ENCODE assay signal across 9 mouse cellular contexts in the genomic region with DNA sequence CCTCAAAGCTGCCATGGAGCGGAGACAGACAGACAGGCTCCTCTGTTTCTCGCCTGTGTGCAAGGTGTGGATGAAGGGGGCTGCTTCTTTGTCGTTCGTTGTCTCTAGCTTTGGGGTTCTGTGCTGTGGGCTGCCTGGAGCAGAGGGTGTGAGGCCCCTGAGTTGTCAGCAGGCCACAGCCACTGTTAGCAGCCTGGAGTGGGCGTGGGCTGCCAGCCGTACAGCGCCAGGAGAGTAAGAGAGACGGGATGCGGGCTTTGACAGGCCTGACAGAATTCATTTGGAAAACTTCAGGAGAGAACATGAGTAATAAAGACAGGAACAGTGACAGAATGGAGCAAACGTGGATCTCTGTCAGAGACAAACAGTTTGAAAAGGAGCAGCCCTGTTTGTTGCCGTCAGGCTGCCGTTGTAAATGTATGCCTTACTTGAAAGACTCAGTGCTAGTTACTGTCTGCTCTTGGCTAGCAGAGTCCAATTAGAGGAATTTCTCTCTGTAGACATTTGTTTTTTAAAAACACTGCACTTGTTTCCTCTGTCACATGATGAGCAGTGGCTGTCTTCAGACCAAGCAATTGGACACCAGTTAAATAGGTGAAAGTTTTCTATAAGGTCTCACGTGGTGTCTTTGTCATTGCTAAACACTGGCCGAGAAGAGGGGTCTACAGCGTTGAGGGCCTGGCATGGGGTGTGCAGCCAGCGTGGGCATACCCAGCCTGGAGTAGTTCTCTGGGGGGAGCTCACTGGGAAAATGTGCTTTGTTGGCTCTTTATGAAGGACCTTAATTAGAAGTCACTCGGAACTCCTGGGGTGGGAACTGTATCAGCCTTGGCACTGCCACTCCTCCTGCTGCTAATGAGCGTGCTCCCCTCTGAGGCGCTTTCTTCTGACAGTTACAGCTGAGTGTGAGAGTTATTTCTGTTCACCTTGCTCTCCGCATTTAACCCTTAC.
A peak's percentile ranks its signal among the peaks of the same experiment; 100 is the strongest.
DNase-seq lines count a peak whose midpoint lies in the region; ATAC-seq and TF ChIP-seq lines count a peak whose summit lies in the region.
"Had no signal": no experiment of that assay in that cellular context is flagged by ENCODE, and none has a peak within 500 bp of the region (broad histone marks: within the 10 kb centered on the region; RNA-seq: fewer than 3 reads in every experiment).

No protein-coding gene starts in this region.

- TF ChIP-seq CTCF in olfactory bulb, adult 2 months (IDR thresholded peaks at IDR 0.05; ENCODE audit: insufficient read depth, low read depth, low read length) = no peak

- peak; percentile 26 for DNase-seq in embryo, embryonic 10.5 days (ENCODE audit: low spot score)
- DNase-seq in embryo, embryonic 9.5 days (ENCODE audit: extremely low spot score) = no peak
- peak; percentile 62 to 67 for DNase-seq in right cerebral cortex, postnatal 10 days (ENCODE audit: low spot score in 2 of 2)
- DNase-seq in right cerebral cortex, adult 18-20 months = no peak
- DNase-seq in hindbrain, embryonic 14.5 days (ENCODE audit: low spot score) = peak; percentile 65
- DNase-seq in left cerebral cortex, postnatal 36 days (ENCODE audit: low spot score in 2 of 2) = no peak
- no peak for DNase-seq in urinary bladder, adult 18-20 months (ENCODE audit: low spot score in 2 of 2)

- intact Hi-C loops in left cerebral cortex, postnatal 36 days (cut with DNase I) = loop anchor here (5.0 kb wide), 1 partner anchor 56 kb away; no protein-coding TSS in a partner anchor

- no peaks in the 10 kb centered on the region for H3K36me3 ChIP-seq in hindbrain, embryonic 14.5 days (replicated peaks; ENCODE audit: control insufficient read depth, insufficient read depth)

- peak overlapping the region; percentile 6; the same call in 1 of the 2 replicates for H3K4me2 ChIP-seq in hindbrain, embryonic 14.5 days (replicated peaks)

- H3K4me1 ChIP-seq in hindbrain, embryonic 14.5 days (replicated peaks; ENCODE audit: control insufficient read depth, insufficient read depth, low read length) = peaks cover 69% of the 10 kb centered on the region
- H3K4me1 ChIP-seq in olfactory bulb, adult 2 months (ENCODE audit: control insufficient read depth, insufficient read depth, low read length) = peaks cover 40% of the 10 kb centered on the region

- H3K9me3 ChIP-seq in hindbrain, embryonic 14.5 days (ENCODE audit: control insufficient read depth, low read length) = no peaks in the 10 kb centered on the region
- H3K9me3 ChIP-seq: megakaryocyte, embryonic 14.5 days had no signal

- peak overlapping the region; percentile 80 for H3K27ac ChIP-seq in hindbrain, embryonic 14.5 days
- H3K27ac ChIP-seq in olfactory bulb, adult 2 months (ENCODE audit: insufficient read depth, low read depth, low read length) = peak overlapping the region; percentile 66

- ATAC-seq in hindbrain, embryonic 14.5 days (ENCODE audit: low FRiP score) = peak; percentile 51; the same call in 1 of the 2 replicates

- no peaks in the 10 kb centered on the region for H3K27me3 ChIP-seq in hindbrain, embryonic 14.5 days (ENCODE audit: control insufficient read depth, insufficient read depth, low read length)
- H3K27me3 ChIP-seq: megakaryocyte, embryonic 14.5 days had no signal

- H3K4me3 ChIP-seq in hindbrain, embryonic 14.5 days (replicated peaks; ENCODE audit: low read length) = no peak overlapping the region
- H3K4me3 ChIP-seq in olfactory bulb, adult 2 months (ENCODE audit: insufficient read depth, low read depth, low read length) = no peak overlapping the region
- H3K4me3 ChIP-seq: megakaryocyte, embryonic 14.5 days had no signal

- WGBS in hindbrain, embryonic 14.5 days = 12% methylated on average over 20 of the region's 20 CpGs
- WGBS in olfactory bulb, adult 2 months = 20% methylated on average over 20 of the region's 20 CpGs

- H3K9ac ChIP-seq in hindbrain, embryonic 14.5 days = peak overlapping the region; percentile 31; the same call in 1 of the 2 replicates

- no peak for TF ChIP-seq POLR2A in olfactory bulb, adult 2 months (IDR thresholded peaks at IDR 0.05; ENCODE audit: insufficient read depth, low read depth, low read length)

Comparison
In these comparisons a context has a peak if more than half of its experiments do, and no peak if none do; other contexts are left out.
1. DNase-seq: peak in embryo, embryonic 10.5 days (single experiment), right cerebral cortex, postnatal 10 days (2 of 2) and hindbrain, embryonic 14.5 days (single experiment); none in embryo, embryonic 9.5 days (single experiment), right cerebral cortex, adult 18-20 months (single experiment), left cerebral cortex, postnatal 36 days (0 of 2) and urinary bladder, adult 18-20 months (0 of 2).